Mouse (Mus musculus) heart, postnatal 0 days (tissue): Measurements from ENCODE around the gene Adssl1. TPM values are rescaled to one million over a fixed set of nuclear protein-coding genes. Genes with fewer than 3 reads are reported as not detected.

Experiments
- ATAC-seq: fragments of 200-750 bp; cut with Nextera tagmentation; 2 replicates; pipeline ENCODE4 v1.8.0; 2017; ENCODE audit warnings: low read depth, moderate number of reproducible peaks, moderate library complexity; ENCODE audit not compliant: insufficient read depth
- DNase-seq: peaks from one replicate; pipeline ENCODE4 v3.0.0-alpha.2; 2016; ENCODE audit warnings: low spot score
- H3K27ac ChIP-seq: fragments of 300-500 bp; sonication (generic); 2 replicates; pipeline ENCODE4 v1.5.1; 2014; ENCODE audit warnings: low read depth, mild to moderate bottlenecking
- H3K27me3 ChIP-seq: fragments of 300-500 bp; sonication (generic); 2 replicates; pipeline ENCODE4 v1.6.1; 2014; ENCODE audit warnings: low read length, mixed read lengths; ENCODE audit not compliant: control insufficient read depth, insufficient read depth
- H3K36me3 ChIP-seq: fragments of 300-500 bp; sonication (generic); replicated peaks from 2 replicates; pipeline ENCODE4 v1.6.1; 2014; ENCODE audit warnings: low read length, mixed read lengths; ENCODE audit not compliant: control insufficient read depth, insufficient read depth
- H3K4me1 ChIP-seq: fragments of 300-500 bp; sonication (generic); 2 replicates; pipeline ENCODE4 v1.6.1; 2014; ENCODE audit warnings: antibody characterized with exemption; ENCODE audit not compliant: control insufficient read depth, insufficient read depth
- H3K4me2 ChIP-seq: fragments of 300-500 bp; sonication (generic); 2 replicates; pipeline ENCODE4 v1.6.1; 2014; ENCODE audit warnings: low read depth, mild to moderate bottlenecking, low read length, moderate library complexity
- H3K4me3 ChIP-seq: fragments of 300-500 bp; sonication (generic); 2 replicates; pipeline ENCODE4 v1.5.1; 2014; ENCODE audit warnings: low read depth, low read length
- H3K9ac ChIP-seq: fragments of 300-500 bp; sonication (generic); replicated peaks from 2 replicates; pipeline ENCODE4 v1.6.1; 2014; ENCODE audit warnings: low read depth, low read length, mixed read lengths
- H3K9me3 ChIP-seq: fragments of 300-500 bp; sonication (generic); replicated peaks from 2 replicates; pipeline ENCODE4 v1.6.1; 2016; ENCODE audit warnings: low read length; ENCODE audit not compliant: control insufficient read depth
- CTCF ChIP-seq: IDR thresholded peaks from 2 replicates; pipeline ENCODE4 v1.5.1; 2016; ENCODE audit warnings: antibody characterized with exemption, control low read depth, low read depth
- EP300 ChIP-seq: IDR thresholded peaks from 2 replicates; pipeline ENCODE4 v1.6.1; 2016; ENCODE audit warnings: antibody characterized with exemption, low read depth
- WGBS: fragments of 180-500 bp; shearing (Covaris S2); extraction: QIAGEN DNeasy Blood & Tissue Kit; methylation state at CpG from one replicate; pipeline ENCODE4 v1.1.7; 2014; 5-methylcytosine and 5-hydroxymethylcytosine counted together
- polyA plus RNA-seq: library from polyadenylated mRNA; unstranded; fragments of >200 nt; fragmentation: Nextera tagmentation; extraction: Ambion mirVana; gene quantifications from 2 replicates; pipeline ENCODE4 v1.2.1, GENCODE M21; 2015
- total RNA-seq: library from RNA; depleted of rRNA; stranded (reverse); fragments of >200 nt; gene quantifications from 2 replicates; pipeline ENCODE4 v1.2.3, GENCODE M21; 2014; ENCODE audit warnings: low replicate concordance

Adssl1 gene
- total and polyA plus RNA-seq, 2 experiments from 2014 or later = 86.8 to 159 TPM

DNA sequence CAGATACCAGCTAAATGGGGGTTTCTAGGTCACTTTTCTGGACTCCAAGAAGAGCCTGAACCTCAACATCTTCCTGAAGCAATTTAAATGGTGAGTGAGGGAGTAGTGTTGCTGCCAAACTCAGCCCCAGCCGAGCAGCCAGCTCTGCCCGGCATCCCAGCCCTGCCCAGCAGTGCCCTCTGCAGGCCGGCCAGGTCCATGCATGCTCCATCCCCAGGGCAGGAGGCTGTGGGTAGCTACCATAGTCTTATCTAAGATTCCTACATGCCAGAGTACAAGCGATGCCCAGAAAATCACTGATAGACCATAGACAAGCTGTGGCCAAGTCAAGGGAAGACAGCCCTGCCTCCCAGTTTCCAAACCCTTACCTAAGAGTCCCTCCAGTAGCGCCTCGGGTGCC lies 14.1 kb upstream of the Adssl1 start:
- H3K9ac ChIP-seq = no peak overlapping the region
- H3K4me2 ChIP-seq = no peak overlapping the region
- TF ChIP-seq CTCF (peak; percentile 97), EP300 (no peak)
- no peak overlapping the region for H3K27ac ChIP-seq
- H3K27me3 ChIP-seq = no peaks in the 10 kb centered on the region
- H3K9me3 ChIP-seq = no peaks in the 10 kb centered on the region
- ATAC-seq = peak; percentile 73
- peaks cover 32% of the 10 kb centered on the region for H3K36me3 ChIP-seq
- DNase-seq = peak; percentile 71
- 38% methylated on average over 6 of the region's 6 CpGs for WGBS
- H3K4me1 ChIP-seq = peaks cover 3% of the 10 kb centered on the region; the same call in 1 of the 2 replicates
- H3K4me3 ChIP-seq = no peak overlapping the region

- DNase-seq (no peak), ATAC-seq (no peak)
- H3K27ac ChIP-seq = no peak overlapping the region
- H3K4me3 ChIP-seq = no peak overlapping the region
- H3K9me3 ChIP-seq = no peaks in the 10 kb centered on the region
- no peak for TF ChIP-seq CTCF
- no peak for TF ChIP-seq EP300
- H3K27me3 ChIP-seq = no peaks in the 10 kb centered on the region
- H3K36me3 ChIP-seq = peaks cover 36% of the 10 kb centered on the region
- H3K4me2 ChIP-seq = no peak overlapping the region
- peaks cover 3% of the 10 kb centered on the region; the same call in 1 of the 2 replicates for H3K4me1 ChIP-seq
- no peak overlapping the region for H3K9ac ChIP-seq
- WGBS = 55% methylated on average over 6 of the region's 6 CpGs
These were observed 12.8 kb upstream of the Adssl1 start for GRCm38 (mm10) chr12:112606998-112607397.

DNA sequence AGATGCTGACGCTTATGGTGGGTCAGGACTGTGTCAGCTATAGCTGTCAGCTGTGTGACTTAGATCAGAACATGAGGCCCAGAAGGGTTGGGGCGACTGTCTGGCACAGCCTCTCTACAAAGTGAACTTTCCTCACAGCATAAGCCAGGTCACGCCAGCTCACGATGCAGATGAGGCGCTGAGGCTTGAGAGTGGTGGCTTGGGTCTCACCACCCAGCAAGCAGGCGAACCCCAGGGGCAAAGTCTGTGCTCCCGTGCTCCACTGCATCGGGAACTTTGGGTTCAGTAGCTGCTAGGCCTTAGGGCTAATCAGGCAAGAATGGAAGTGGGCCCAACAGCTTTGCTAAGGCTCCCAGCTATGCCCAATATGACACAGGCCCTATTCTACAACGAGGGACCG lies 10.8 kb upstream of the Adssl1 start:
- H3K9me3 ChIP-seq = no peaks in the 10 kb centered on the region
- H3K36me3 ChIP-seq = peaks cover 24% of the 10 kb centered on the region
- no peak overlapping the region for H3K4me2 ChIP-seq
- no peak overlapping the region for H3K4me3 ChIP-seq
- DNase-seq (no peak), ATAC-seq (peak; percentile 12; the same call in 1 of the 2 replicates)
- H3K27me3 ChIP-seq = no peaks in the 10 kb centered on the region
- H3K4me1 ChIP-seq = peaks cover 3% of the 10 kb centered on the region; the same call in 1 of the 2 replicates
- H3K9ac ChIP-seq = no peak overlapping the region
- no peak overlapping the region for H3K27ac ChIP-seq
- WGBS = 76% methylated on average over 10 of the region's 10 CpGs
- TF ChIP-seq EP300 = no peak
- TF ChIP-seq CTCF = no peak

- TF ChIP-seq CTCF (no peak), EP300 (no peak)
- Histone ChIP-seq H3K9me3 (no peaks in the 10 kb centered on the region), H3K27ac (no peak overlapping the region), H3K4me3 (no peak overlapping the region), H3K27me3 (peaks cover 8% of the 10 kb centered on the region), H3K4me2 (no peak overlapping the region), H3K9ac (no peak overlapping the region), H3K36me3 (no peaks in the 10 kb centered on the region), H3K4me1 (peaks cover 29% of the 10 kb centered on the region; the same call in 1 of the 2 replicates)
- ATAC-seq = no peak
- DNase-seq = no peak
- 67% methylated on average over 9 of the region's 9 CpGs for WGBS
These were observed 3.2 kb upstream of the Adssl1 start for GRCm38 (mm10) chr12:112616668-112617067.

DNA sequence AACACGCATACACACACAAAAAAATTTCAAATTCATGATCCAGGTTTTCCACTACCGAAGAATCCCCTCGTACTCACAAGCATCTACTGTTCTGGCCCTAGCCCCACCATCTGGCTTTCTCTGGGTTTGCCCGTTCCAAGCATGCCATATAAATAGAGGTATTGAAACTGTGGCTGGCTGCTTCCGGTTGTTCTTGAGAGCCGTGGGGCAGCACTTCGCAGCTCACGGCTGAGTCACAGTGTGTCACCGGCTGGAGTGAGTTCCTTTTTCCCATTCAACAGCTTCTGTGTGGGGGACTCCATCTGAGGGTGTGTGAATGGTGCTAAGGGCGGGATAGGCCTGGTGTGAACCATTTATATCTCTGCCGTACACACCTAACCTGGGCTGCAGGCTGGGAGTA lies 2.7 kb upstream of the Adssl1 start:
- H3K4me3 ChIP-seq = no peak overlapping the region
- DNase-seq = no peak
- peaks cover 34% of the 10 kb centered on the region; the same call in 1 of the 2 replicates for H3K4me1 ChIP-seq
- no peaks in the 10 kb centered on the region for H3K9me3 ChIP-seq
- peaks cover 8% of the 10 kb centered on the region for H3K27me3 ChIP-seq
- TF ChIP-seq EP300 (no peak), CTCF (no peak)
- ATAC-seq = no peak
- no peak overlapping the region for H3K4me2 ChIP-seq
- peak overlapping the region; percentile 88 for H3K27ac ChIP-seq
- no peaks in the 10 kb centered on the region for H3K36me3 ChIP-seq
- 50% methylated on average over 11 of the region's 11 CpGs for WGBS
- H3K9ac ChIP-seq = no peak overlapping the region

DNA sequence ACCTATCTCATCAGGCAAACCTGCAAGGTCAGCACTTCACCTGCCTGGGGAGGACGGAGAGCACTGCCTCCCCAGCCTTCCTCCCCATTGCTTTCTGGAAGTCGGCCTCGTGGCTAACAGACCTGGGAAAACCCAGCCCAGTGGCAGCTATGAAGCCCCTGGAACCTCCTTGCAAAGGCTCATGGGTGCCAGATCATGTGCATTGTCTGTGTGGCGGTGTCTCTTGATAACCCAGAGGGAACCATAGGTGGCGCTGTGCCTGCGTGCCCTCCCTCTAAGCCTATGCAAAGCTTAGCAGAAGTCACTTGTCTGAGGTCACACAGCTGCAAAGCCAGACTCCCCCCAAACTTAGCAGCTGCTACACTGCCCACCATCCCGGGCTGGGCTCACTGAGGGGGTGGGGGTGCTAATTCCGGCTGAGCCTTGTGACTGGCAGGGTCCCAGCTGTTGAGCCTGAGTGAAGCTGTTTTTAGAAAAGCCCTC lies 1.9 kb upstream of the Adssl1 start:
- H3K9me3 ChIP-seq = no peaks in the 10 kb centered on the region
- H3K4me3 ChIP-seq = no peak overlapping the region
- H3K4me1 ChIP-seq = peaks cover 36% of the 10 kb centered on the region; the same call in 1 of the 2 replicates
- peaks cover 8% of the 10 kb centered on the region for H3K27me3 ChIP-seq
- no peaks in the 10 kb centered on the region for H3K36me3 ChIP-seq
- ATAC-seq (peak; percentile 88), DNase-seq (peak; percentile 94)
- peak overlapping the region; percentile 88 for H3K27ac ChIP-seq
- H3K4me2 ChIP-seq = peak overlapping the region; percentile 88
- WGBS = 4% methylated on average over 8 of the region's 8 CpGs
- TF ChIP-seq EP300 (peak; percentile 97), CTCF (peak; percentile 84)
- H3K9ac ChIP-seq = 0 out of 2 replicates have a peak overlapping the region, but pooled peaks have one; percentile 6
